Comparison of ENCODE assay signal across 11 mouse cellular contexts in the genomic region with DNA sequence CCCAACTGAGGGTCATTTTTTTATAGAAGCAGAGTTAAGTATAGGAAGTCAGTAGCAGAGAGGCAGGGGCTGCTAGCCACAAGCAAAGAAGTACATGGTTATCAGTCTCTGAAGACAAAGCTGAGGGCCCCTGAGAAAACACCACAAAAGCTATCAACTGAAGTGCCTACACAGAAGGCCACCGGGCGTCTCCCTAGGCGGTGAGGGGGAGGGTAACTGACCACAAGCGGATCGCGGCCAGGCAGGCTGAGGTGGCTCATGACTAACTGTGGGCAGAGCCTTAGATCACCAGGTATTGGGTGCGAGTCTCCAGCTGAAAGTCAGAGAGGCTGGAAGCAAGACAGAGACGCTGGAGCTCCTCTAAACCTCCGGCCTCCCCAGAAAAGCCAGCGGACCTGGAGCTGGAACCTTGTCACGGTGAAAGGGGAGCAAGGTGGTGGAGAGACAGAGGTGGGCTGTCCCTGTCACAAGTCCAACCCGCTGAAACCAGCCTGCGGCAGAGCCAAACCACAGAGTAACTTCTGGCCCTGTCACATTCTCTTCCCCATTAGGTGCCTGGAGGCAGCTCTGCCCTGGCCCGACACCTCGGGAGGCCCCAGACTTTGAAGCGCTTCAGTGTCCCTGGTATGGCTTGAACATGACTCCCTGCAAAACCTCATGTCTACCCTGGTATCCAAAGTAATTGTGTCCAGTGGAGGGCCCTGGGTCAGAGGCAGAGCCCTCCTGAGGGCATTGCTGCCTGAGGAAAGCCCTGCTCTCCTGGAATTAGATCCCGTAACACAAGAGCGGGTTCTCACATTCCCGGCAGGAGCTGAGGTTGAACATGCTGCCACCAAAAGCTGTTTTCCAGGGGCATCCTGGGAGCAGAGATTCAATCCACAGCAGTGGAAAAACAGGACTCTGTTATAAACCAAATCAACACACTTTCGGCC.
DNase-seq lines count a peak whose midpoint lies in the region; ATAC-seq and TF ChIP-seq lines count a peak whose summit lies in the region.
"Had no signal": no experiment of that assay in that cellular context is flagged by ENCODE, and none has a peak within 500 bp of the region (broad histone marks: within the 10 kb centered on the region; RNA-seq: fewer than 3 reads in every experiment).

No protein-coding gene starts in this region.

- TF ChIP-seq EP300 in liver, embryonic 14.5 days (IDR thresholded peaks at IDR 0.05; ENCODE audit: low read depth) = no peak

- TF ChIP-seq POLR2A in bone marrow macrophage, adult 2 months (IDR thresholded peaks at IDR 0.05; ENCODE audit: borderline replicate concordance, low read depth, low read length) = no peak

- DNase-seq in CD4-positive helper T cell, adult 2 months (ENCODE audit: low read depth, low spot score) = peak; percentile 8
- DNase-seq in liver, embryonic 14.5 days (ENCODE audit: low read depth in 3 of 3, low spot score in 3 of 3) = peak in 1 of 3 experiments; percentile 26
- no peak for DNase-seq in adipocyte (ENCODE audit: low spot score)
- no peak for DNase-seq in thymus, postnatal 25 days
- DNase-seq in adrenal gland, adult (ENCODE audit: inconsistent age in 2 of 2, low spot score in 1 of 2) = no peak
- DNase-seq: cerebellum, postnatal 10 days had no signal

- 84% methylated on average over 20 of the region's 20 CpGs for WGBS in intestine, postnatal 0 days
- 77% methylated on average over 20 of the region's 20 CpGs for WGBS in intestine, embryonic 15.5 days
- 22% methylated on average over 20 of the region's 20 CpGs for WGBS in liver, embryonic 14.5 days (ENCODE audit: insufficient replicate concordance)

- no peak for ATAC-seq in intestine, postnatal 0 days
- no peak for ATAC-seq in intestine, embryonic 15.5 days
- ATAC-seq in liver, embryonic 14.5 days (ENCODE audit: insufficient read depth) = peak; percentile 70; the same call in 1 of the 2 replicates
- ATAC-seq: intestine, embryonic 16.5 days had no signal

- H3K4me2 ChIP-seq in intestine, postnatal 0 days (replicated peaks; ENCODE audit: low read depth) = no peak overlapping the region
- no peak overlapping the region for H3K4me2 ChIP-seq in intestine, embryonic 15.5 days (replicated peaks)
- peak overlapping the region; percentile 30 for H3K4me2 ChIP-seq in liver, embryonic 14.5 days (ENCODE audit: low read depth)
- H3K4me2 ChIP-seq: limb, embryonic 15.5 days had no signal

- H3K27ac ChIP-seq in intestine, postnatal 0 days (ENCODE audit: low read depth, low read length) = peak overlapping the region; percentile 15; the same call in 1 of the 2 replicates
- no peak overlapping the region for H3K27ac ChIP-seq in intestine, embryonic 15.5 days
- peak overlapping the region; percentile 80 for H3K27ac ChIP-seq in bone marrow macrophage, adult 2 months (ENCODE audit: insufficient read depth, low read depth, low read length)
- no peak overlapping the region for H3K27ac ChIP-seq in liver, embryonic 14.5 days
- H3K27ac ChIP-seq: limb, embryonic 15.5 days had no signal

- H3K27me3 ChIP-seq in intestine, postnatal 0 days (replicated peaks; ENCODE audit: control insufficient read depth, insufficient read depth, low read length) = no peaks in the 10 kb centered on the region
- H3K27me3 ChIP-seq in intestine, embryonic 15.5 days (replicated peaks) = no peaks in the 10 kb centered on the region
- H3K27me3 ChIP-seq in liver, embryonic 14.5 days (ENCODE audit: control insufficient read depth, insufficient read depth, low read length) = no peaks in the 10 kb centered on the region
- H3K27me3 ChIP-seq: limb, embryonic 15.5 days had no signal

- no peaks in the 10 kb centered on the region for H3K4me1 ChIP-seq in intestine, postnatal 0 days (replicated peaks; ENCODE audit: control insufficient read depth, insufficient read depth, low read length)
- H3K4me1 ChIP-seq in intestine, embryonic 15.5 days (replicated peaks) = no peaks in the 10 kb centered on the region
- peaks cover 20% of the 10 kb centered on the region for H3K4me1 ChIP-seq in bone marrow macrophage, adult 2 months (ENCODE audit: control insufficient read depth, insufficient read depth, low read length)
- H3K4me1 ChIP-seq in liver, embryonic 14.5 days (replicated peaks; ENCODE audit: control insufficient read depth in 2 of 2, insufficient read depth in 2 of 2, low read length in 1 of 2) = peaks cover 0 to 7% of the 10 kb centered on the region in 2 experiments; a peak in 2 of 4 replicates

- no peak for TF ChIP-seq CTCF in intestine, postnatal 0 days (IDR thresholded peaks at IDR 0.05; ENCODE audit: low read depth)
- no peak for TF ChIP-seq CTCF in bone marrow macrophage, adult 2 months (IDR thresholded peaks at IDR 0.05; ENCODE audit: low read depth, low read length)
- no peak for TF ChIP-seq CTCF in liver, embryonic 14.5 days (IDR thresholded peaks at IDR 0.05; ENCODE audit: low read depth)

- H3K4me3 ChIP-seq in intestine, postnatal 0 days (ENCODE audit: low read depth, low read length) = no peak overlapping the region
- H3K4me3 ChIP-seq in intestine, embryonic 15.5 days (replicated peaks) = no peak overlapping the region
- H3K4me3 ChIP-seq in bone marrow macrophage, adult 2 months (ENCODE audit: insufficient read depth, low read length) = peak overlapping the region; percentile 25
- no peak overlapping the region for H3K4me3 ChIP-seq in liver, embryonic 14.5 days (ENCODE audit: insufficient read depth in 1 of 2, low read depth in 2 of 2, low read length in 2 of 2)
- H3K4me3 ChIP-seq: limb, embryonic 15.5 days had no signal

- no peak overlapping the region for H3K9ac ChIP-seq in intestine, postnatal 0 days (ENCODE audit: low read depth, low read length)
- H3K9ac ChIP-seq in intestine, embryonic 15.5 days = no peak overlapping the region
- no peak overlapping the region; the same call in 1 of the 2 replicates for H3K9ac ChIP-seq in liver, embryonic 14.5 days (replicated peaks)
- H3K9ac ChIP-seq: limb, embryonic 15.5 days had no signal

- H3K9me3 ChIP-seq in intestine, postnatal 0 days (ENCODE audit: control insufficient read depth) = no peaks in the 10 kb centered on the region
- H3K9me3 ChIP-seq in intestine, embryonic 15.5 days = no peaks in the 10 kb centered on the region
- H3K9me3 ChIP-seq in liver, embryonic 14.5 days (ENCODE audit: control insufficient read depth, low read length) = no peaks in the 10 kb centered on the region
- H3K9me3 ChIP-seq: limb, embryonic 15.5 days had no signal

- H3K36me3 ChIP-seq in intestine, postnatal 0 days (ENCODE audit: control insufficient read depth, insufficient read depth) = no peaks in the 10 kb centered on the region
- no peaks in the 10 kb centered on the region for H3K36me3 ChIP-seq in intestine, embryonic 15.5 days
- H3K36me3 ChIP-seq in liver, embryonic 14.5 days (replicated peaks; ENCODE audit: control insufficient read depth, insufficient read depth, low read depth) = no peaks in the 10 kb centered on the region

Comparison
In these comparisons a context has a peak if more than half of its experiments do, and no peak if none do; other contexts are left out.
1. H3K27ac ChIP-seq: peak in intestine, postnatal 0 days (single experiment) and bone marrow macrophage, adult 2 months (single experiment); none in intestine, embryonic 15.5 days (single experiment) and liver, embryonic 14.5 days (single experiment).